Mouse (Mus musculus) C2C12 (cell line): ENCODE measurements around the gene Prkce.

Experiments used
- CEBPB ChIP-seq: IDR thresholded peaks from one replicate; pipeline ENCODE4 v1.6.1; 2011; ENCODE audit warnings: low read depth, mild to moderate bottlenecking, control low read depth, moderate library complexity
- CTCF ChIP-seq: IDR thresholded peaks from one replicate; pipeline ENCODE4 v1.5.1; 2011; ENCODE audit not compliant: control insufficient read depth, insufficient read depth, insufficient read length
- MAX ChIP-seq: IDR thresholded peaks from one replicate; pipeline ENCODE4 v1.6.1; 2011; ENCODE audit warnings: mild to moderate bottlenecking, control low read depth
- MYOD1 ChIP-seq: IDR thresholded peaks from one replicate; pipeline ENCODE4 v1.6.1; 2011; ENCODE audit warnings: low read depth; ENCODE audit not compliant: control insufficient read depth, insufficient read length
- MYOG ChIP-seq: IDR thresholded peaks from one replicate; pipeline ENCODE4 v1.6.1; 2011; ENCODE audit not compliant: control insufficient read depth, insufficient read length; ENCODE audit errors: extremely low read depth
- USF1 ChIP-seq: IDR thresholded peaks from one replicate; pipeline ENCODE4 v1.6.1; 2011; ENCODE audit warnings: low read depth, mild to moderate bottlenecking, control low read depth, moderate library complexity

- TF ChIP-seq CTCF (no peak), MAX (no peak), MYOG (no peak), USF1 (no peak), MYOD1 (no peak), CEBPB (no peak)
Measured at GRCm38 (mm10) chr17:86277032-86277798, 109.6 kb downstream of the Prkce start.
